Mouse (Mus musculus) C2C12 (cell line): ENCODE measurements around the gene Tmem258.

Experiments
- CTCF ChIP-seq: IDR thresholded peaks from one replicate; pipeline ENCODE4 v1.5.1; 2011; ENCODE audit not compliant: control insufficient read depth, insufficient read depth, insufficient read length
- FOSL1 ChIP-seq: IDR thresholded peaks from one replicate; pipeline ENCODE4 v1.8.0; 2011; ENCODE audit warnings: mild to moderate bottlenecking, low read length; ENCODE audit not compliant: poor library complexity, insufficient read depth, severe bottlenecking
- MAX ChIP-seq: IDR thresholded peaks from one replicate; pipeline ENCODE4 v1.6.1; 2011; ENCODE audit warnings: mild to moderate bottlenecking, control low read depth
- MYOG ChIP-seq: IDR thresholded peaks from one replicate; pipeline ENCODE4 v1.6.1; 2011; ENCODE audit not compliant: control insufficient read depth, insufficient read length; ENCODE audit errors: extremely low read depth
- USF1 ChIP-seq: IDR thresholded peaks from one replicate; pipeline ENCODE4 v1.6.1; 2011; ENCODE audit warnings: low read depth, mild to moderate bottlenecking, control low read depth, moderate library complexity

- TF ChIP-seq CTCF: no peak
- TF ChIP-seq FOSL1: no peak
- TF ChIP-seq MYOG: no peak
- TF ChIP-seq MAX: no peak
- TF ChIP-seq USF1: no peak
Measured at GRCm38 (mm10) chr19:10176477-10176876, 27.3 kb upstream of the Tmem258 start.
